Comparison of ENCODE assay signal across 9 mouse cellular contexts in genomic region chr19:9922228-9922627, GRCm38 (mm10). TPM values are rescaled to one million over a fixed set of nuclear protein-coding genes. Genes with fewer than 3 reads are reported as not detected.
DNase-seq lines count a peak whose midpoint lies in the region; ATAC-seq and TF ChIP-seq lines count a peak whose summit lies in the region.
"Had no signal": no experiment of that assay in that cellular context is flagged by ENCODE, and none has a peak within 500 bp of the region (broad histone marks: within the 10 kb centered on the region; RNA-seq: fewer than 3 reads in every experiment).

No protein-coding gene starts in this region.

- TF ChIP-seq POLR2A in brain, embryonic 14.5 days (IDR thresholded peaks at IDR 0.05; ENCODE audit: borderline replicate concordance, extremely low read depth, insufficient read depth, insufficient read length, poor library complexity, severe bottlenecking): no peak

- H3K27me3 ChIP-seq in hindbrain, embryonic 13.5 days: no peaks in the 10 kb centered on the region
- H3K27me3 ChIP-seq in hindbrain, embryonic 10.5 days (ENCODE audit: insufficient read depth, poor library complexity, severe bottlenecking): no peaks in the 10 kb centered on the region
- H3K27me3 ChIP-seq in hindbrain, embryonic 16.5 days (replicated peaks; ENCODE audit: control insufficient read depth, insufficient read depth, low read length): no peaks in the 10 kb centered on the region
- H3K27me3 ChIP-seq in midbrain, embryonic 15.5 days (replicated peaks): no peaks in the 10 kb centered on the region

- no peaks in the 10 kb centered on the region for H3K36me3 ChIP-seq in hindbrain, embryonic 13.5 days
- H3K36me3 ChIP-seq in hindbrain, embryonic 10.5 days: no peaks in the 10 kb centered on the region
- H3K36me3 ChIP-seq in hindbrain, embryonic 16.5 days (ENCODE audit: control insufficient read depth, insufficient read depth, low read length): no peaks in the 10 kb centered on the region
- no peaks in the 10 kb centered on the region for H3K36me3 ChIP-seq in midbrain, embryonic 15.5 days (replicated peaks)

- peak; percentile 49 for ATAC-seq in hindbrain, embryonic 13.5 days (ENCODE audit: low FRiP score)
- ATAC-seq in hindbrain, embryonic 16.5 days: peak; percentile 85
- peak; percentile 89 for ATAC-seq in midbrain, embryonic 15.5 days (replicated peaks)
- ATAC-seq in megakaryocyte, adult 5-6 weeks (ENCODE audit: poor library complexity, severe bottlenecking): no peak

- no peak overlapping the region for H3K9ac ChIP-seq in hindbrain, embryonic 13.5 days
- no peak overlapping the region for H3K9ac ChIP-seq in hindbrain, embryonic 16.5 days (ENCODE audit: low read depth, low read length)
- no peak overlapping the region for H3K9ac ChIP-seq in midbrain, embryonic 15.5 days

- DNase-seq in hindbrain, embryonic 10.5 days (ENCODE audit: low spot score): no peak
- DNase-seq in brain, embryonic 14.5 days (ENCODE audit: low read depth): peak; percentile 92
- no peak for DNase-seq in kidney, adult 11 months
- no peak for DNase-seq in lung, postnatal 36 days
- DNase-seq: gastrocnemius, postnatal 25 days had no signal

- WGBS in hindbrain, embryonic 13.5 days: 26% methylated on average over 2 of the region's 2 CpGs
- WGBS in hindbrain, embryonic 10.5 days: 36% methylated on average over 2 of the region's 2 CpGs
- 19% methylated on average over 2 of the region's 2 CpGs for WGBS in hindbrain, embryonic 16.5 days
- WGBS in midbrain, embryonic 15.5 days: 14% methylated on average over 2 of the region's 2 CpGs

- H3K27ac ChIP-seq in hindbrain, embryonic 13.5 days: no peak overlapping the region
- no peak overlapping the region for H3K27ac ChIP-seq in hindbrain, embryonic 10.5 days
- H3K27ac ChIP-seq in hindbrain, embryonic 16.5 days (ENCODE audit: low read depth, low read length): peak overlapping the region; percentile 21
- H3K27ac ChIP-seq in midbrain, embryonic 15.5 days: peak overlapping the region; percentile 45; the same call in 1 of the 2 replicates

- H3K4me1 ChIP-seq in hindbrain, embryonic 13.5 days (replicated peaks): peaks cover 14% of the 10 kb centered on the region
- H3K4me1 ChIP-seq in hindbrain, embryonic 10.5 days (replicated peaks): peaks cover 38% of the 10 kb centered on the region
- H3K4me1 ChIP-seq in hindbrain, embryonic 16.5 days (ENCODE audit: control insufficient read depth, insufficient read depth, low read depth, low read length): peaks cover 9% of the 10 kb centered on the region
- peaks cover 14% of the 10 kb centered on the region for H3K4me1 ChIP-seq in midbrain, embryonic 15.5 days

- no peak for TF ChIP-seq CTCF in brain, embryonic 14.5 days (IDR thresholded peaks at IDR 0.05; ENCODE audit: borderline replicate concordance, extremely low read depth, insufficient read depth, insufficient read length)

- no peaks in the 10 kb centered on the region for H3K9me3 ChIP-seq in hindbrain, embryonic 13.5 days
- H3K9me3 ChIP-seq in hindbrain, embryonic 10.5 days: no peaks in the 10 kb centered on the region
- H3K9me3 ChIP-seq in hindbrain, embryonic 16.5 days (ENCODE audit: control insufficient read depth, low read length): no peaks in the 10 kb centered on the region
- H3K9me3 ChIP-seq in midbrain, embryonic 15.5 days: no peaks in the 10 kb centered on the region

- H3K4me2 ChIP-seq in hindbrain, embryonic 13.5 days: no peak overlapping the region
- no peak overlapping the region for H3K4me2 ChIP-seq in hindbrain, embryonic 16.5 days (ENCODE audit: low read length)
- no peak overlapping the region for H3K4me2 ChIP-seq in midbrain, embryonic 15.5 days

- no peak overlapping the region for H3K4me3 ChIP-seq in hindbrain, embryonic 13.5 days
- no peak overlapping the region for H3K4me3 ChIP-seq in hindbrain, embryonic 10.5 days
- no peak overlapping the region for H3K4me3 ChIP-seq in hindbrain, embryonic 16.5 days (ENCODE audit: low read length)
- no peak overlapping the region for H3K4me3 ChIP-seq in midbrain, embryonic 15.5 days

RNA-seq across cellular contexts. Expression of gene Incenp, which starts 22.9 kb away (rescaled TPM):
- 31.3 and 32.9 TPM in 2 replicates for polyA plus RNA-seq in hindbrain, embryonic 13.5 days (2015; fragmentation: Nextera tagmentation; extraction: Ambion mirVana)
- 124 and 150 TPM in 2 replicates for polyA plus RNA-seq in hindbrain, embryonic 10.5 days (2016; fragmentation: Nextera tagmentation; extraction: Ambion mirVana)
- 26.0 and 29.5 TPM in 2 replicates for polyA plus RNA-seq in brain, embryonic 14.5 days (2012; rRNA removed)
- 26.0 and 30.4 TPM in 2 replicates for polyA plus RNA-seq in hindbrain, embryonic 16.5 days (2015; fragmentation: Nextera tagmentation; extraction: Ambion mirVana)
- polyA plus RNA-seq in midbrain, embryonic 15.5 days (2015; fragmentation: Nextera tagmentation; extraction: Ambion mirVana): 29.6 and 30.2 TPM in 2 replicates
- total RNA-seq in megakaryocyte, adult 5-6 weeks (2015): 204 and 205 TPM in 2 replicates
- 85.5 and 116 TPM in 2 replicates for total RNA-seq in megakaryocyte, adult 5-6 weeks (2017)

RNA-seq across cellular contexts. Expression of gene Fth1, which starts 58.2 kb away (rescaled TPM):
- 1,535 and 1,618 TPM in 2 replicates for polyA plus RNA-seq in hindbrain, embryonic 13.5 days (2015; fragmentation: Nextera tagmentation; extraction: Ambion mirVana)
- 1,451 and 1,593 TPM in 2 replicates for polyA plus RNA-seq in hindbrain, embryonic 10.5 days (2016; fragmentation: Nextera tagmentation; extraction: Ambion mirVana)
- polyA plus RNA-seq in brain, embryonic 14.5 days (2012; rRNA removed): 574 and 777 TPM in 2 replicates
- 1,751 and 1,961 TPM in 2 replicates for polyA plus RNA-seq in hindbrain, embryonic 16.5 days (2015; fragmentation: Nextera tagmentation; extraction: Ambion mirVana)
- 1,452 and 1,467 TPM in 2 replicates for polyA plus RNA-seq in midbrain, embryonic 15.5 days (2015; fragmentation: Nextera tagmentation; extraction: Ambion mirVana)
- 1,271 and 1,296 TPM in 2 replicates for total RNA-seq in megakaryocyte, adult 5-6 weeks (2015)
- 513 and 615 TPM in 2 replicates for total RNA-seq in megakaryocyte, adult 5-6 weeks (2017)

Comparison
In these comparisons a context has a peak if more than half of its experiments do, and no peak if none do; other contexts are left out.
1. H3K27ac ChIP-seq: peak in hindbrain, embryonic 16.5 days (single experiment) and midbrain, embryonic 15.5 days (single experiment); none in hindbrain, embryonic 13.5 days (single experiment) and hindbrain, embryonic 10.5 days (single experiment).